Mouse (Mus musculus): ENCODE results near the gene Cyth3. TPM values are rescaled to one million over a fixed set of nuclear protein-coding genes. Genes with fewer than 3 reads are reported as not detected.
A peak's percentile ranks its signal among the peaks of the same experiment; 100 is the strongest.

Gene Cyth3
- polyA plus RNA-seq, 1 experiment = 152 TPM

GRCm38 (mm10) chr5:143613265-143613664 is 9.0 kb upstream of the Cyth3 start:
- Histone ChIP-seq H3K4me3 (replicated peaks; ENCODE audit: extremely low read depth, low read depth, low read length) (no peak overlapping the region), H3K4me1 (ENCODE audit: control insufficient read depth, insufficient read depth, low read length) (peaks cover 6% of the 10 kb centered on the region)
- DNase-seq = no peak
- 59% methylated on average over 4 of the region's 4 CpGs for WGBS
- TF ChIP-seq CTCF (IDR thresholded peaks at IDR 0.05; ENCODE audit: insufficient read depth, low read length) = no peak
- TF ChIP-seq POLR2A (IDR thresholded peaks at IDR 0.05; ENCODE audit: borderline replicate concordance, extremely low read depth, low read depth, low read length) = no peak

GRCm38 (mm10) chr5:143614519-143614918 is 7.7 kb upstream of the Cyth3 start:
- DNase-seq = no peak
- 55% methylated on average over 5 of the region's 5 CpGs for WGBS
- Histone ChIP-seq H3K4me1 (ENCODE audit: control insufficient read depth, insufficient read depth, low read length) (peaks cover 8% of the 10 kb centered on the region), H3K4me3 (replicated peaks; ENCODE audit: extremely low read depth, low read depth, low read length) (no peak overlapping the region)
- TF ChIP-seq CTCF (IDR thresholded peaks at IDR 0.05; ENCODE audit: insufficient read depth, low read length) (no peak), POLR2A (IDR thresholded peaks at IDR 0.05; ENCODE audit: borderline replicate concordance, extremely low read depth, low read depth, low read length) (no peak)

GRCm38 (mm10) chr5:143615353-143615752 is 6.9 kb upstream of the Cyth3 start:
- 91% methylated on average over 2 of the region's 2 CpGs for WGBS
- no peak for TF ChIP-seq POLR2A (IDR thresholded peaks at IDR 0.05; ENCODE audit: borderline replicate concordance, extremely low read depth, low read depth, low read length)
- no peak for TF ChIP-seq CTCF (IDR thresholded peaks at IDR 0.05; ENCODE audit: insufficient read depth, low read length)
- Histone ChIP-seq H3K4me3 (replicated peaks; ENCODE audit: extremely low read depth, low read depth, low read length) (no peak overlapping the region), H3K4me1 (ENCODE audit: control insufficient read depth, insufficient read depth, low read length) (peaks cover 8% of the 10 kb centered on the region)
- no peak for DNase-seq

GRCm38 (mm10) chr5:143616116-143616515 is 6.1 kb upstream of the Cyth3 start:
- DNase-seq = no peak
- peaks cover 8% of the 10 kb centered on the region for H3K4me1 ChIP-seq (ENCODE audit: control insufficient read depth, insufficient read depth, low read length)
- no peak for TF ChIP-seq POLR2A (IDR thresholded peaks at IDR 0.05; ENCODE audit: borderline replicate concordance, extremely low read depth, low read depth, low read length)
- 89% methylated on average over 4 of the region's 4 CpGs for WGBS
- no peak overlapping the region for H3K4me3 ChIP-seq (replicated peaks; ENCODE audit: extremely low read depth, low read depth, low read length)

DNA sequence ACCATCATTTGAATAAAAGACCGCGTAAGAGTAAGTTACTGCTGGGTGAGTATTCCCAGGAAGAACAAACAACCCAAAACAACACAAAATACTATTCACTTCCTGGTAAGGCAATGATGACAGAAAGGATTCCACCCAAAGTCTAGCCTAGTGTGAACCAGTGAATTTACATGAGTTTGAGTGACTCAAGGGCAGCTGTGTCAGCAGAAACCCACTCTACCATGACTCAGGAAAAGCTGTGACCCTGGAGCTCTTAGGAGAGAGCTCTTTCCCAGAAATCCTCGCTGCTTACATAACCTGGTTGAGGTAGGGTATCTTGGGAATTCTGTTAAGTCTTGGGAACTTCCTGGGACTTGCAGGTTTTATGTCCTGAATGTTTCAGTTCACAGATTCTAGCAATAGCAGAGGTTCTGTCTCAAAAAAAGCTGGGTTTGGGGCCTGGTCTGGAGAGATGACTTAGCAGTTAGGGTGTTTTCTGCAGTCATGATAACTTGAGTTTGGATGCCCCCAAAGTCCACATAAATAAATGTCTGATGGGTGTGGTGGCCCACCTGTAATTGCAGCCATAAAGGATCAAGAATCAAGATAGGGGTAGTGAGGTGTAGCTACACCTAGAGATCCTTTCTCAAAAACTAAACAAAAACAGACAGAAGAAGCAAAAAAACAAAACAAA is 5.5 kb upstream of the Cyth3 start:
- no peak for DNase-seq
- WGBS = 96% methylated on average over 3 of the region's 3 CpGs
- Histone ChIP-seq H3K4me3 (replicated peaks; ENCODE audit: extremely low read depth, low read depth, low read length) (no peak overlapping the region), H3K4me1 (ENCODE audit: control insufficient read depth, insufficient read depth, low read length) (peaks cover 8% of the 10 kb centered on the region)
- TF ChIP-seq CTCF (IDR thresholded peaks at IDR 0.05; ENCODE audit: insufficient read depth, low read length) (no peak), POLR2A (IDR thresholded peaks at IDR 0.05; ENCODE audit: borderline replicate concordance, extremely low read depth, low read depth, low read length) (no peak)

- no peak overlapping the region for H3K4me3 ChIP-seq (replicated peaks; ENCODE audit: extremely low read depth, low read depth, low read length)
- TF ChIP-seq CTCF (IDR thresholded peaks at IDR 0.05; ENCODE audit: insufficient read depth, low read length) (no peak), POLR2A (IDR thresholded peaks at IDR 0.05; ENCODE audit: borderline replicate concordance, extremely low read depth, low read depth, low read length) (no peak)
- 63% methylated on average over 10 of the region's 10 CpGs for WGBS
- peaks cover 11% of the 10 kb centered on the region for H3K4me1 ChIP-seq (ENCODE audit: control insufficient read depth, insufficient read depth, low read length)
- DNase-seq = no peak
These were observed 4.6 kb upstream of the Cyth3 start for GRCm38 (mm10) chr5:143617487-143618209.

GRCm38 (mm10) chr5:143618585-143618984 is 3.7 kb upstream of the Cyth3 start:
- no peak for TF ChIP-seq CTCF (IDR thresholded peaks at IDR 0.05; ENCODE audit: insufficient read depth, low read length)
- WGBS = 40% methylated on average over 7 of the region's 7 CpGs
- no peak for DNase-seq
- Histone ChIP-seq H3K4me1 (ENCODE audit: control insufficient read depth, insufficient read depth, low read length) (peaks cover 10% of the 10 kb centered on the region), H3K4me3 (replicated peaks; ENCODE audit: extremely low read depth, low read depth, low read length) (no peak overlapping the region)

DNA sequence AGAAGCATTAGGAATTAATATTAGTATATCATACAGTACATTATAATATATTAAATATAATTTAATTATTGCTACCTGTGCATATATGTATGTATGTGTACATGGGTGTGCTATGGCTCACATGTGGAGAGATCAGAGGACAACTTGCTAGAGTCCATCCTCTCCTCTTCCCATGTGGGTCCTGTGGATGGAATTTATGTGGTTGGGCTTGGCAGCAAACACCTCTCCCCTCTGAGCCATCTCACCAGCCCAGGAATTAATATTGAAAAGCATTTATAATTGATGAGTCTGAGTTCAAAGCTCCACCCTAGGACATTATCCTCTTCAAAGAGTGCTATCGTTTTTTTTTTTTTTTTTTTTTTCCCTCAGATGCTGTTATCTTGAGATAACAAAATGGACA is 2.1 kb upstream of the Cyth3 start:
- 7% methylated on average over 1 of the region's 1 CpGs for WGBS

GRCm38 (mm10) chr5:143620941-143621340 is 1.3 kb upstream of the Cyth3 start:
- Histone ChIP-seq H3K4me3 (replicated peaks; ENCODE audit: extremely low read depth, low read depth, low read length) (no peak overlapping the region), H3K4me1 (ENCODE audit: control insufficient read depth, insufficient read depth, low read length) (peaks cover 9% of the 10 kb centered on the region)
- WGBS = 31% methylated on average over 13 of the region's 13 CpGs
- TF ChIP-seq CTCF (IDR thresholded peaks at IDR 0.05; ENCODE audit: insufficient read depth, low read length) (no peak), POLR2A (IDR thresholded peaks at IDR 0.05; ENCODE audit: borderline replicate concordance, extremely low read depth, low read depth, low read length) (no peak)
- DNase-seq = peak; percentile 40

More for the DNA sequence above, 2.1 kb upstream of the Cyth3 start:
- Histone ChIP-seq H3K4me1 (ENCODE audit: control insufficient read depth, insufficient read depth, low read length) (peaks cover 6% of the 10 kb centered on the region), H3K4me3 (replicated peaks; ENCODE audit: extremely low read depth, low read depth, low read length) (no peak overlapping the region)
- TF ChIP-seq POLR2A (IDR thresholded peaks at IDR 0.05; ENCODE audit: borderline replicate concordance, extremely low read depth, low read depth, low read length) (no peak), CTCF (IDR thresholded peaks at IDR 0.05; ENCODE audit: insufficient read depth, low read length) (no peak)
- DNase-seq = no peak

DNA sequence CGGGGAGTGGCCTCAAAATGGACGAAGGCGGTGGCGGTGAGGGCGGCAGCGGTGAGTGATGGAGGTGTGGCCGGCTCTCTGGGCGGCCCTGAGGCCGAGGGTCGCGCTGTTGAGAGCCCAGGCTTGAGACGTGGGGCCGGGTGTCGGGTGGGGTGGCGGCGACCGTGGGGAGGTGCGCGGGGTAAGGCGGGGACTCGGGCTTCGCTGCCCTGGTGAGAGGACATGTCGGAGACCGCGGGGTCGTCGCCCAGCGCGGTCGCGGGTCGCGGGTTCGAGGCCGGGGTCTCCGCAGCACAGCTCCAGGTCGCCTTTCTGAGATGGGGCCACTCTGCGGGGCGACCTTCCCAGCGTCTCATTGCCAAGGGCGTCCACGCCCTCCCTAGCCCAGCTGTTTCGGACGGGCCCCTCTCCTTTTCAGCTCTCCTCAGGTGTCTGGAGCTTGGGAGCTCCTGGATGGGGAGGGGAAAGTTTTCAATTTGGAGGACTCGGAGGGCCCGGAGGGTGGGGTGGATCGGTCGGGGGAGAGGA is 440 bp downstream of the Cyth3 start:
- H3K4me3 ChIP-seq (replicated peaks; ENCODE audit: extremely low read depth, low read depth, low read length) = peak overlapping the region; percentile 87
- 2% methylated on average over 48 of the region's 48 CpGs for WGBS
- TF ChIP-seq POLR2A (IDR thresholded peaks at IDR 0.05; ENCODE audit: borderline replicate concordance, extremely low read depth, low read depth, low read length) (no peak), CTCF (IDR thresholded peaks at IDR 0.05; ENCODE audit: insufficient read depth, low read length) (no peak)
- peaks cover 12% of the 10 kb centered on the region for H3K4me1 ChIP-seq (ENCODE audit: control insufficient read depth, insufficient read depth, low read length)
- DNase-seq = peak; percentile 48
